Mouse (Mus musculus): Measurements from ENCODE around the gene Cx3cr1. TPM values are rescaled to one million over a fixed set of nuclear protein-coding genes. Genes with fewer than 3 reads are reported as not detected.

The Cx3cr1 gene
- polyA plus RNA-seq, 1 experiment from 2014 or later = 8.6 TPM

DNA sequence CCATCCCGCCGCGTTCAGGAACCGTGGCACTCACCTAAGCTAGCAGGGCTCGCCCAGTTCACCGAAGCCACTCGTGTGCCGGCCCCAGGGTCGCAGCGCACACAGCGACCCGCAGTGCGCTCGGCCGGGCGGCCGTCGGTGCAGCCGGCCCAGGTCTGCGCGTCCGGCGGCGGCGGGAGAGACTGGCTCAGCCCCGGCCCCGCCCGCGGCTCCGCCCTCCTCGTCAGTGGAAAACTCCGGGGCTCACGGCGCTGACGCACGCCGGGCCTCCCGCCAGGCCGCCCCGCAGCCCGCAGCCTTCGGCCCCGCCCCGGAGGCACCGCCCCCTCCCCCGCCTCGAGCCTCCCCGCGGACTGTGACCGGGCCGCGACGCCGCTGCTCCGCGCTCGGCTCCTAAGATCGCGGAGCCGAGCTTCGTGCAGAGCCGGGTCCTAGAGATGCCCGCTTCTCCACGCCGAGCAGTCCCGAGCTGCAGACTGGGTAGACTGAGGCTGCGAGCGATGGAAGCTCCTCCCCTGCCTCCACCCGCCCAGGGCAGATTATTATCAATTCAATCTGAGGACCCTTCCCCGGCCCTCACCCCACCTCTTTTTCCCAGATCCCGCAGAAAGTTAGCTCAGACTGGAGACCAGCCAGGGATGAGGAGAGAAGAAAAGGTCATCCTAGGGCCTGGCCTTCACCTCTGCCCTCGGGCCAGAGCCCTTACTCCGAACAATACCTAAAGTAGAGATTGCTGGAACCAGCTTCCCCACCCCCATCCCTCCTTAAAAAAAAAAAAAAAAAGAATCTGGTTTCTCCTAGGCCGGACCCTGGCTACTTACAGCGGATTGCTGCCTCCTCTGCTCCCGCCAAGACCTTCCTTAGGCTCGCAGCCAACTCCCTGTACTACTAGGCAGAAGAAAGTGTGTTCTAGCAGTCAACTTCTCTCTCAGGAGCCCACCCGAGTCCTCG lies 85.8 kb downstream of the Cx3cr1 start:
- peak; percentile 86 for ATAC-seq (ENCODE audit: low FRiP score, low TSS enrichment)
- H3K4me1 ChIP-seq (replicated peaks; ENCODE audit: control insufficient read depth, insufficient read depth) = peaks cover 7% of the 10 kb centered on the region; the same call in 1 of the 2 replicates
- 3% methylated on average over 49 of the region's 79 CpGs for WGBS

DNA sequence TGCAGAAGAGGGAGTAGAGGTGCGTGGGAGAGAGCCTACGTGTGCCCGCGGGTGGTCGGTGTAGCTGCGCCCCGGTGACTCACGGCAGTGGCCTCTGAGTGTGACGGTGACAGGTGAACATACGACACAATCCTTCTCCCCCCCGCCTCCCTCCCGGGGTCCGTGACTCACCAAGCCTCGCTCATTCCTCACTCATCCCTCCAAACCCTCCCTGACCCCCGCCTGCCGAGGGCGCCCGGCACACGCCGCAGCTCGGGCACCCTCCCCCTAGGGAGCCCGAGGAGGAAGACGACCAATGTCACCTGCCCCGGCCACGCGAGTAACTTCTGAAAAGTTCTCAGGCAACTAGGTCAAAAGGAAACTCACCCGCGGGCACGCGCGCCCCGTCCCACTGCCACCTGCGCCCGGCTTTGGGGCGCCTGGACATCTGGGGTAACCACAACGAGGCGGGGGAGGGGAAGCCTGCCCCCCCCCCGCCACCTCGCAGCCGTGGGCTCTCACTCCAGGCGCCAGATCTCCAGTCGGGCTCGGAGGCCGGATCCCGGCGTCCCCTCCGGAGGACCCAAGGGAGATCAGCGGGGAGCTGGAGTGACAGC lies 86.6 kb downstream of the Cx3cr1 start:
- WGBS = 0% methylated on average over 33 of the region's 48 CpGs
- Histone ChIP-seq H3K4me2 (replicated peaks; ENCODE audit: low read depth) (peak overlapping the region; percentile 72), H3K4me1 (replicated peaks; ENCODE audit: control insufficient read depth, insufficient read depth) (peaks cover 9% of the 10 kb centered on the region; the same call in 1 of the 2 replicates), H3K9ac (ENCODE audit: low read length) (peak overlapping the region; percentile 92), H3K36me3 (ENCODE audit: control insufficient read depth, insufficient read depth, low read length) (no peaks in the 10 kb centered on the region), H3K9me3 (ENCODE audit: control insufficient read depth, low read length) (no peaks in the 10 kb centered on the region), H3K27me3 (ENCODE audit: control insufficient read depth, insufficient read depth, low read length) (no peaks in the 10 kb centered on the region; the same call in 1 of the 2 replicates), H3K27ac (replicated peaks) (peak overlapping the region; percentile 93), H3K4me3 (ENCODE audit: low read depth, low read length) (peak overlapping the region; percentile 75)
- 0 out of 2 replicates have a peak, but pooled peaks have one; percentile 10 for TF ChIP-seq CTCF (IDR thresholded peaks at IDR 0.05; ENCODE audit: low read depth)
- TF ChIP-seq EP300 (optimal IDR thresholded peaks at IDR 0.05) = no peak
- DNase-seq (ENCODE audit: low spot score) (peak; percentile 77), ATAC-seq (ENCODE audit: low FRiP score, low TSS enrichment) (peak; percentile 36)

More for the DNA sequence above, 85.8 kb downstream of the Cx3cr1 start:
- Histone ChIP-seq H3K27me3 (ENCODE audit: control insufficient read depth, insufficient read depth, low read length) (no peaks in the 10 kb centered on the region), H3K9me3 (ENCODE audit: control insufficient read depth, low read length) (no peaks in the 10 kb centered on the region), H3K4me3 (ENCODE audit: low read depth, low read length) (peak overlapping the region; percentile 75), H3K27ac (replicated peaks) (peak overlapping the region; percentile 93), H3K36me3 (ENCODE audit: control insufficient read depth, insufficient read depth, low read length) (no peaks in the 10 kb centered on the region), H3K9ac (ENCODE audit: low read length) (peak overlapping the region; percentile 92), H3K4me2 (replicated peaks; ENCODE audit: low read depth) (peak overlapping the region; percentile 72)
- TF ChIP-seq CTCF (IDR thresholded peaks at IDR 0.05; ENCODE audit: low read depth) (peak; percentile 10; the same call in 1 of the 2 replicates), EP300 (optimal IDR thresholded peaks at IDR 0.05) (no peak)
- peak; percentile 96 for DNase-seq (ENCODE audit: low spot score)

DNA sequence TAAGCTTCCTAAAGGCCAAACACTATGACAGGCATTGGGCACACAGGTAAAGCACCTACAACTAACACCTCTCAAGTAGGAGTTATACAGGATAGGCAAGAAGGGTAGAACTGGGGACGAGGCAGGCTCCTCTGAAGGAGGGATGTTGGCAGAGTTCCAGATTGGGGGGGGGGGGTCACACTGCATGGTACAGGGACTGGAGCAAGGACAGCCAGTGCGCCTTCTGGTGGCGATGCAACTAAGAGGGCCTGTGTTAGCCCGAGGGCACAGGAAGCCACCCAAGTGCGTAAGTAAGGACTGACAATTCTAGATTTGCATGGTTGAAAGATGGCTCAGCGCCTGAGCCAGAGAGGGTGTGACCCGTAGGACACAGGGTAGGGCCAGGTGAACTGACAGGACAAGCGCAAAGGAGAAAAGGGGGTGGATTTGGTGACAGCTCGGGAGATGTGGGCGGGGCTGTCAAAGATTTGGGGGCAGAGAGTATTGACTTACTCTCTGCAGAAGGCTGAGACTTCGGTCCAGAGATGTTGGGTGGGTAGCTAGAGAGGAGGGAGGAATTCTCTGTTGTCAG lies 87.4 kb downstream of the Cx3cr1 start:
- Histone ChIP-seq H3K36me3 (ENCODE audit: control insufficient read depth, insufficient read depth, low read length) (no peaks in the 10 kb centered on the region), H3K9ac (ENCODE audit: low read length) (peak overlapping the region; percentile 92), H3K27me3 (ENCODE audit: control insufficient read depth, insufficient read depth, low read length) (no peaks in the 10 kb centered on the region; the same call in 1 of the 2 replicates), H3K9me3 (ENCODE audit: control insufficient read depth, low read length) (no peaks in the 10 kb centered on the region), H3K4me1 (replicated peaks; ENCODE audit: control insufficient read depth, insufficient read depth) (peaks cover 15% of the 10 kb centered on the region; the same call in 1 of the 2 replicates), H3K4me3 (ENCODE audit: low read depth, low read length) (peak overlapping the region; percentile 75), H3K4me2 (replicated peaks; ENCODE audit: low read depth) (peak overlapping the region; percentile 72), H3K27ac (replicated peaks) (peak overlapping the region; percentile 93)
- TF ChIP-seq CTCF (IDR thresholded peaks at IDR 0.05; ENCODE audit: low read depth) (peak; percentile 70), EP300 (optimal IDR thresholded peaks at IDR 0.05) (peak; percentile 54)
- DNase-seq (ENCODE audit: low spot score) = peak; percentile 75
- 2% methylated on average over 11 of the region's 11 CpGs for WGBS
- peak; percentile 30 for ATAC-seq (ENCODE audit: low FRiP score, low TSS enrichment)

DNA sequence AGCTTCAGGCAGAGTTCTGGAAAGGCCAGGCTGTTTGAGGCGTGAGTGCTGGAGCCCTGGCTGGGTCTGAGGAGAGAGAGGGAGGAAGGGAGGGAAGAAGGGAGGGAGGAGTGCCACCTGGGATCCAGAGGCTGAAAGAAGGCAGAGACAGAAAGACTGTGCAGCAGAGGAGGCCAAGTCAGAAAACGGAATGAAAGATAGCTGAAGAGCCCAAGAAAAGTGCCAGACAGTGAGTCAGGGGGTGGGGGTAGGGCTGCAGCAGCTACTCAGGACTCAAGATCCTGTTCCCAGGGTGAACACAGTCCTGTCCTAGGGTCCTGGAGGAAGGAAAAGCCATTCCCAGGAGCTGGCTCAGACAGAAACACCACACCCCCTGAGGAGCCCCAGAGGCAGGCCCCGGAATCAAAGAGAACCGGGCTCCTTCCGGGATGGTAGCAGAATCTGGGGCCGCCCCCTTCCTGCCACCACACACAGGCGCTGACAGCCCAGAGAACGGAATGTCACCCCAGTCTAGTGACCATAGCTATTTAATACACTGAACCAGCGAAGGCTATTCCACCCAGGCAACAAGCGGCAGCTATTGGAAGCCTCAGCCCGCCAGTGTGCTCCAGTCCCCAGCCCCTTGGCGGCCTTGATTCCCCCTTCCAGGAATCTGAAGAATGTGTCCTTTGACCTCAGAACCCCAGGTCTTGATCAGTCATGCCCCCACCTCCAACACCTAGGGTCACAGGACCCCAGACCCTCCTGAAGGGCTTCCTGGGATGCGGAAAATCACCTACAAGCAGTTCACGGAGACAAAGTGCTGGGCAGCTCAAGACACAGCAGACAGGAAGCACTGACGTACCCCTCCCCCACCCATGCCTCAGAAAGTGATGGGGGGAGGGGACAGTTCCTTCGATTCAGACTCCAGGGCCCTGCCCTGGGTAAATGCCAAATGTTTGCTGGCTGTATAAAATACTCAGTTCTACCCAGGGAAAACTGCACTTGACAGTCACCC lies 88.2 kb downstream of the Cx3cr1 start:
- Histone ChIP-seq H3K4me3 (ENCODE audit: low read depth, low read length) (peak overlapping the region; percentile 75), H3K36me3 (ENCODE audit: control insufficient read depth, insufficient read depth, low read length) (no peaks in the 10 kb centered on the region), H3K9ac (ENCODE audit: low read length) (peak overlapping the region; percentile 92), H3K27me3 (ENCODE audit: control insufficient read depth, insufficient read depth, low read length) (no peaks in the 10 kb centered on the region; the same call in 1 of the 2 replicates), H3K4me1 (replicated peaks; ENCODE audit: control insufficient read depth, insufficient read depth) (peaks cover 17% of the 10 kb centered on the region; the same call in 1 of the 2 replicates), H3K27ac (replicated peaks) (peak overlapping the region; percentile 93), H3K9me3 (ENCODE audit: control insufficient read depth, low read length) (no peaks in the 10 kb centered on the region), H3K4me2 (replicated peaks; ENCODE audit: low read depth) (peak overlapping the region; percentile 72)
- TF ChIP-seq EP300 (optimal IDR thresholded peaks at IDR 0.05) (peak; percentile 68), CTCF (IDR thresholded peaks at IDR 0.05; ENCODE audit: low read depth) (peak; percentile 16)
- WGBS = 1% methylated on average over 16 of the region's 16 CpGs
- DNase-seq (ENCODE audit: low spot score) (peak; percentile 81), ATAC-seq (ENCODE audit: low FRiP score, low TSS enrichment) (peak; percentile 55)

DNA sequence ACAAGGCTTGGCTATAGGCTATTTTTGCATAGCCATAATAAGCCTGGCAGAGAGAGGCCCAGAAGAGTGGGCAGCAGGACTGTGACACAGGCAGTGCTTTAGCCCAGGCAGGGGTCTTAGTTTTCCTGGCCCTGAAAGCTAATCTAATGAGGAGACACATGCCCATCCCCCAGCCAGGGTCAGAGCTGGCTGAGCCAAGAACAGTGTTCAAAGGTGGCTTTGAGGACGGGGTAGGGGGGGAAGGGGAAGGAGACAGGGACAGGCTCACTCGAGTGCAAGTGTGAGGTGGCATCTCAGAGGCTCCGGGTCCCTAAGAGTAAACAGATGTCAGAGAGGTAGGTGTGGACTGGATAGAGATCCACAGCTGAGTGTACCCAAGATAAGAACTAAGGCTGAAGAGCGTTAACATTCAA lies 88.9 kb downstream of the Cx3cr1 start:
- peak overlapping the region; percentile 75 for H3K4me3 ChIP-seq (ENCODE audit: low read depth, low read length)
- 8% methylated on average over 4 of the region's 4 CpGs for WGBS
- H3K4me1 ChIP-seq (replicated peaks; ENCODE audit: control insufficient read depth, insufficient read depth) = peaks cover 17% of the 10 kb centered on the region; the same call in 1 of the 2 replicates
- DNase-seq (ENCODE audit: low spot score) = no peak
- H3K36me3 ChIP-seq (ENCODE audit: control insufficient read depth, insufficient read depth, low read length) = no peaks in the 10 kb centered on the region
- H3K9ac ChIP-seq (ENCODE audit: low read length) = peak overlapping the region; percentile 92
- peak overlapping the region; percentile 72 for H3K4me2 ChIP-seq (replicated peaks; ENCODE audit: low read depth)
- no peak for ATAC-seq (ENCODE audit: low FRiP score, low TSS enrichment)
- peak overlapping the region; percentile 93 for H3K27ac ChIP-seq (replicated peaks)
- no peaks in the 10 kb centered on the region for H3K9me3 ChIP-seq (ENCODE audit: control insufficient read depth, low read length)
- TF ChIP-seq EP300 (optimal IDR thresholded peaks at IDR 0.05) = no peak
- no peak for TF ChIP-seq CTCF (IDR thresholded peaks at IDR 0.05; ENCODE audit: low read depth)
- H3K27me3 ChIP-seq (ENCODE audit: control insufficient read depth, insufficient read depth, low read length) = no peaks in the 10 kb centered on the region; the same call in 1 of the 2 replicates
